Mouse (Mus musculus): ENCODE data around the gene Fbxl13. TPM values are rescaled to one million over a fixed set of nuclear protein-coding genes. Genes with fewer than 3 reads are reported as not detected.

Fbxl13 gene
- polyA plus RNA-seq, 1 experiment from 2014 or later = 0.32 TPM

DNA sequence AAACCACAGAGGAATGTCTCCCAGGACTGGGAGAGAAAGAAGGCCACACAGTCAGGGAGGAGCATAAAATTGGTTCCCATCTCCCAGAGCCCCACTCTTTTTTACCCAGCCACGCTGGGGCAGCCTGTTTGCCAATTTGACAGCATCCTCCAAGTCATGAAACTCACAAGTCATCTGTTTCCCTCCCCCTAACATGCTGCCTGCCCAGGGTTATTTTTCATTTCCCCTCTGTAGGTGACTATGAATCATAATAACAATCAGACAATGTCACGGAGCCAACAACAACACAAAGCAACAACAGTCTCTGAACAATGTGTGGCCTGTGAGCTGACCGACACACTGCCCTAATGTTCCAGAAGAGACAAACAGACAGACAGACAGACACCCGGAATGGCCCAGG is 34.6 kb upstream of the Fbxl13 start:
- H3K4me2 ChIP-seq (replicated peaks; ENCODE audit: low read depth, low read length) = no peak overlapping the region
- no peaks in the 10 kb centered on the region for H3K4me1 ChIP-seq (replicated peaks; ENCODE audit: control insufficient read depth, insufficient read depth, low read length)
- DNase-seq (ENCODE audit: low spot score) (no peak), ATAC-seq (ENCODE audit: low FRiP score) (no peak)
- no peak overlapping the region for H3K27ac ChIP-seq (ENCODE audit: low read depth, low read length)
- H3K9ac ChIP-seq (ENCODE audit: low read depth, low read length) = no peak overlapping the region
- H3K4me3 ChIP-seq (ENCODE audit: low read depth, low read length) = no peak overlapping the region
- H3K36me3 ChIP-seq (ENCODE audit: control insufficient read depth, insufficient read depth, low read length) = peaks cover 3% of the 10 kb centered on the region; the same call in 1 of the 2 replicates
- 71% methylated on average over 4 of the region's 4 CpGs for WGBS
- H3K27me3 ChIP-seq (ENCODE audit: control insufficient read depth, insufficient read depth, low read length) = no peaks in the 10 kb centered on the region
- H3K9me3 ChIP-seq (ENCODE audit: control insufficient read depth, low read length) = no peaks in the 10 kb centered on the region

DNA sequence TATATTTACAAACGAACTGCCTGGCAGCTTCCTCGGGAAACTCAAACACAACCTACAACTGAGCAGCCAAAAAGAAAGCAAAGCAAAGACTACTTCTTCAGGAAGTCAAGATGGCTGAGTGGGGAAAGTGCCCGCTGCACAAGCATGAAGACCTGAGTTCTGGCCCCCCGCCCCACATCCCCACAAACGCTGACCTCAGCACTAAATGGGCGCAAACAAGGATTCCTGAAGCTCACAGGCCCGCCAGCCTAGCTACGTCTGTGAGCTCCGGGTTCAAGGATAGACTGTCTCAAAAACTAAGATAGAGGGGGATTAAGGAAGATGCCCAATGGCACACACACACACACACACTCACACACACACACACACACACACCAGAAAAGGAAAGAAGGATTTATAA is 32.9 kb upstream of the Fbxl13 start:
- H3K4me2 ChIP-seq (replicated peaks; ENCODE audit: low read depth, low read length) = no peak overlapping the region
- no peak overlapping the region for H3K9ac ChIP-seq (ENCODE audit: low read depth, low read length)
- DNase-seq (ENCODE audit: low spot score) (no peak), ATAC-seq (ENCODE audit: low FRiP score) (no peak)
- no peak overlapping the region for H3K4me3 ChIP-seq (ENCODE audit: low read depth, low read length)
- no peak overlapping the region for H3K27ac ChIP-seq (ENCODE audit: low read depth, low read length)
- H3K9me3 ChIP-seq (ENCODE audit: control insufficient read depth, low read length) = no peaks in the 10 kb centered on the region
- peaks cover 3% of the 10 kb centered on the region; the same call in 1 of the 2 replicates for H3K36me3 ChIP-seq (ENCODE audit: control insufficient read depth, insufficient read depth, low read length)
- WGBS = 89% methylated on average over 9 of the region's 9 CpGs
- no peaks in the 10 kb centered on the region for H3K27me3 ChIP-seq (ENCODE audit: control insufficient read depth, insufficient read depth, low read length)
- H3K4me1 ChIP-seq (replicated peaks; ENCODE audit: control insufficient read depth, insufficient read depth, low read length) = no peaks in the 10 kb centered on the region

DNA sequence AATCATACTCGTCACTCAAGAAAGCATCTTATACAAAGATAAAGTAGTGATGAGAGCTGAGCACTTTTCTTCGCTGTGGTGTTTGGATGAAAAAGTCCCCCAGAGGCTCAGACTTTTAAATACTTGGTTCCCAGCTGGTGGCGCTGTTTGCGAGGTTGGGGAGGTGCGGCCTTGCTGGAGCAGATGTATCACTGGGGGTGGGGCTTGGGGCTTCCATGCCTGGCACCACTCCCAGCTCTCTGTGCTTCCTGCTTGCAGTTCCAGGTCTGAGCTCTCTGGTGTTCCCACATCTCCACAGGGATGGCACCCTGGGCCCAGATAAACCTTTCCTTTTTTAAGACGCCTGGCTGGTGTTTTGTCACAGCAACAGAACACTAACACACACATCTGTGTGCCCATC is 32.5 kb upstream of the Fbxl13 start:
- no peak overlapping the region for H3K27ac ChIP-seq (ENCODE audit: low read depth, low read length)
- no peak for DNase-seq (ENCODE audit: low spot score)
- WGBS = 97% methylated on average over 6 of the region's 6 CpGs
- ATAC-seq (ENCODE audit: low FRiP score) = no peak
- H3K4me3 ChIP-seq (ENCODE audit: low read depth, low read length) = no peak overlapping the region
- H3K36me3 ChIP-seq (ENCODE audit: control insufficient read depth, insufficient read depth, low read length) = peaks cover 3% of the 10 kb centered on the region; the same call in 1 of the 2 replicates
- no peaks in the 10 kb centered on the region for H3K9me3 ChIP-seq (ENCODE audit: control insufficient read depth, low read length)
- no peaks in the 10 kb centered on the region for H3K27me3 ChIP-seq (ENCODE audit: control insufficient read depth, insufficient read depth, low read length)
- H3K4me2 ChIP-seq (replicated peaks; ENCODE audit: low read depth, low read length) = no peak overlapping the region
- H3K9ac ChIP-seq (ENCODE audit: low read depth, low read length) = no peak overlapping the region
- H3K4me1 ChIP-seq (replicated peaks; ENCODE audit: control insufficient read depth, insufficient read depth, low read length) = no peaks in the 10 kb centered on the region

DNA sequence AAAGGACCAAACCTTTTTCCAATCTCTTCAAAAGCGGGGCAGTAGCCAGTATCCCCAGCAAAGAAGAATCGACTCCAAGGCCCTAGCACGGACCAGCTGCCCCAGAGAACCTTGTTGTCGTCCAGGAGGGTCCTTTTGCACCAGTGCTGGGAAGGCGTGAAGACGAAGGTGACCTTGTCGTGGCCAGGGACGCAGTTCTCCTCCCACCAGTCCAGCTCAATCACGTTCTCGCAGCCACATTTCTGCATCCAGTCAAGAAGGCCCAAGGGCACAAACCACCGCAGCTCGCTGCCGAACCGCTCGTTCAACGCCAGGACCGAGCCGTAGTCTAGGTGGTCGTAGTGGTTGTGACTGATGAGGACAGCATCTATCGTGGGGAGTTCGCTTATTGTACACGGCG is 30.1 kb upstream of the Fbxl13 start:
- DNase-seq (ENCODE audit: low spot score) (no peak), ATAC-seq (ENCODE audit: low FRiP score) (no peak)
- Histone ChIP-seq H3K4me2 (replicated peaks; ENCODE audit: low read depth, low read length) (no peak overlapping the region), H3K27me3 (ENCODE audit: control insufficient read depth, insufficient read depth, low read length) (no peaks in the 10 kb centered on the region), H3K9ac (ENCODE audit: low read depth, low read length) (no peak overlapping the region), H3K36me3 (ENCODE audit: control insufficient read depth, insufficient read depth, low read length) (peaks cover 3% of the 10 kb centered on the region; the same call in 1 of the 2 replicates), H3K4me1 (replicated peaks; ENCODE audit: control insufficient read depth, insufficient read depth, low read length) (no peaks in the 10 kb centered on the region), H3K9me3 (ENCODE audit: control insufficient read depth, low read length) (no peaks in the 10 kb centered on the region), H3K4me3 (ENCODE audit: low read depth, low read length) (no peak overlapping the region), H3K27ac (ENCODE audit: low read depth, low read length) (no peak overlapping the region)
- WGBS = 96% methylated on average over 23 of the region's 23 CpGs

DNA sequence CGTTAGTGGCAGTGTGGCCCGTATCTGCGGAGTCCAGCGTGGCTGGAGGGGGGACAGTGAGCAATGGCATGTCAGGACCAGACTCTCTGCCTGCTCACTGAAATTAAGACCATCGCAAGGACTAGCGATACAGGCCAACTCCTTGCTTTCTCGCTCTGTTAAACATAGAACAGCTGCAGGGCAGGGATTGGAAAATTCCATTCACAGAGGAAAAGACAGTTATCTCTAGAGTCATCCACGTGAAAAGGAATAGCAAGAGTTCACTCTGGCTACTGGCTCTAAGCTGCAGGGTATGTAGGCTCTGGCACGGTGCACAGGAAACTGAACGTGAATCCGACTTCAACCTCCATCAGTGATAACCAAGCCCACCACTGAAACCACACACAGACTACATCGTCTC is 29.6 kb upstream of the Fbxl13 start:
- H3K36me3 ChIP-seq (ENCODE audit: control insufficient read depth, insufficient read depth, low read length) = peaks cover 3% of the 10 kb centered on the region; the same call in 1 of the 2 replicates
- no peak overlapping the region for H3K4me3 ChIP-seq (ENCODE audit: low read depth, low read length)
- DNase-seq (ENCODE audit: low spot score) = no peak
- ATAC-seq (ENCODE audit: low FRiP score) = no peak
- H3K27me3 ChIP-seq (ENCODE audit: control insufficient read depth, insufficient read depth, low read length) = no peaks in the 10 kb centered on the region
- no peak overlapping the region for H3K9ac ChIP-seq (ENCODE audit: low read depth, low read length)
- H3K4me1 ChIP-seq (replicated peaks; ENCODE audit: control insufficient read depth, insufficient read depth, low read length) = no peaks in the 10 kb centered on the region
- H3K27ac ChIP-seq (ENCODE audit: low read depth, low read length) = no peak overlapping the region
- no peaks in the 10 kb centered on the region for H3K9me3 ChIP-seq (ENCODE audit: control insufficient read depth, low read length)
- no peak overlapping the region for H3K4me2 ChIP-seq (replicated peaks; ENCODE audit: low read depth, low read length)
- 90% methylated on average over 12 of the region's 12 CpGs for WGBS

DNA sequence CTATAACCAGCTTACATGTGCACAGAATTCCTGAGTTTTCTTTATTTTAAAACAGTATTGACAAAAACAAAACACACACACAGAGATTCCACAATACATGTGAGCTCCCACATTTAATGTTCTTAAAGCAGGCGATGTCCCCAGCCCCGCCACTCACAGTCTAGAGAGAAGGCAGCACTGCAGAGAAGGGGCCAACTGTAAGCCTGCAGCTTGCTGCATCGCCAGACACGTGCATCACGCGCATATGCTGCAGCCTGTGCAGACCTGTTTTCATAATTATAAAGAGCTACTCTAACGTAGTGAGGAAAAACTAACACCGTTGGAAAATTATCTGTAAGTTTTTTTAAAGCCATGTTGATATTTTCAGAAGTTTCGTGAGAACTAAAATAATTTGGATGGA is 28.3 kb upstream of the Fbxl13 start:
- no peaks in the 10 kb centered on the region for H3K4me1 ChIP-seq (replicated peaks; ENCODE audit: control insufficient read depth, insufficient read depth, low read length)
- peaks cover 3% of the 10 kb centered on the region; the same call in 1 of the 2 replicates for H3K36me3 ChIP-seq (ENCODE audit: control insufficient read depth, insufficient read depth, low read length)
- no peak overlapping the region for H3K4me3 ChIP-seq (ENCODE audit: low read depth, low read length)
- no peak overlapping the region for H3K9ac ChIP-seq (ENCODE audit: low read depth, low read length)
- H3K9me3 ChIP-seq (ENCODE audit: control insufficient read depth, low read length) = no peaks in the 10 kb centered on the region
- WGBS = 86% methylated on average over 9 of the region's 9 CpGs
- no peak overlapping the region for H3K27ac ChIP-seq (ENCODE audit: low read depth, low read length)
- DNase-seq (ENCODE audit: low spot score) = no peak
- ATAC-seq (ENCODE audit: low FRiP score) = no peak
- H3K4me2 ChIP-seq (replicated peaks; ENCODE audit: low read depth, low read length) = no peak overlapping the region
- no peaks in the 10 kb centered on the region for H3K27me3 ChIP-seq (ENCODE audit: control insufficient read depth, insufficient read depth, low read length)

DNA sequence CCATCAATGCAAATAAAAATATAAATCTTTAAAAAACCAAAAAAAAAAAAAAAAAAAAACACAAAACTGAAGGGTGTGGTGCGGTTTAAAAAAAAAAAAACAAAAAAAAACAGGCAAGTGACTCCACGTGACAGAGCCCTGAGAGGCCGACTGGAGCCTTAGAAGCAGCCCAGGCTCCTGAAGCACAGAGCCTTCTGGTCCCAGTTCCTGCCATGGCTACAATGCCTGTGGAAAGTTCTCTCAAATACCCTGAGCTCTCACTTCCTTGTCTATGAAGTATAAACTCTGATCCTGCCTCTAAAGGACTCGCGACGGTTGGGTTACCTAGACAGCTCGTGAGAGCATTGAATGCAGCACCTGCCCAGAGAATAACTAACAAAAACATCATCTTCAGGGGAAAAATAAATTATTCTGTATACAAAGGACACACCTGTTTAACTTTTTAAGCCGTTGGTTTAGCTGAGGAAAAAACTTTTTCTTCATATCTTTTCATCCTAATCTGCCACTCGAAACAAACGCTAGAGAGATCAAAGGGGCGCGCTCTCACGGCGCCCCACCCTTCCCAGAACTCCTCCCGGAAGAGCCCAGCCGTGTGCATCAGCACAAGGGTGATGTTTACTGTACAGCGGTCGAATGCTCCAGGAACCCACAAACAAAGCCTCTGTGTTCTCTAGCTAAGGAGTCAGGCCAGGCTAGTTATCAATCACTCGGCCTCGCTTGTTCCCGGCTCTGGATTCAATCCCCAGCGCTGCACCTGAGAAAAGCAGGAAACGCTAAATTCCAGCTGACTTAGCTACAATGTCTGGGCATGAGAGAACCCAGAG is 27.6 kb upstream of the Fbxl13 start:
- Histone ChIP-seq H3K4me2 (replicated peaks; ENCODE audit: low read depth, low read length) (no peak overlapping the region), H3K27me3 (ENCODE audit: control insufficient read depth, insufficient read depth, low read length) (no peaks in the 10 kb centered on the region), H3K27ac (ENCODE audit: low read depth, low read length) (0 out of 2 replicates have a peak overlapping the region, but pooled peaks have one; percentile 24), H3K4me3 (ENCODE audit: low read depth, low read length) (no peak overlapping the region), H3K4me1 (replicated peaks; ENCODE audit: control insufficient read depth, insufficient read depth, low read length) (no peaks in the 10 kb centered on the region), H3K36me3 (ENCODE audit: control insufficient read depth, insufficient read depth, low read length) (peaks cover 3% of the 10 kb centered on the region; the same call in 1 of the 2 replicates), H3K9ac (ENCODE audit: low read depth, low read length) (no peak overlapping the region), H3K9me3 (ENCODE audit: control insufficient read depth, low read length) (no peaks in the 10 kb centered on the region)
- DNase-seq (ENCODE audit: low spot score) (peak; percentile 21), ATAC-seq (ENCODE audit: low FRiP score) (peak; percentile 68; the same call in 1 of the 2 replicates)
- WGBS = 63% methylated on average over 23 of the region's 23 CpGs

DNA sequence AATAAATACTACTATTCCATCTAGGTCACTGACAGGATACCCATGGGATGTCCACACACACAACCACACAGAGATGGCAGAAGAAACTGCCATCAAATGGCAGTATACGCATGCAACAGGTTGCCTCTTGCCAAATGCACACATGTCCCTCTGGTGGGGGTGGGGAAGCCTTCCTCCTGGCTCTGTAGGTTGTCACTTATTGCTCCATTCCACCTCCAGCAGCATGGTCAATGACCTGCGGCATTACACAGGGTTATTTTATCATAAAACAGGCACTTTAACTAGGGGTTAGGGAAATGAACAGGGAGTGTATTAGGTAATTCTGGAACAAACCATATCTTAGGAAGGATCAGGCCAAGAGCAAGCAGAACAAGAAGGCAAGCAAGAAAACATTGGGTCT is 23.9 kb upstream of the Fbxl13 start:
- Histone ChIP-seq H3K4me3 (ENCODE audit: low read depth, low read length) (no peak overlapping the region), H3K27ac (ENCODE audit: low read depth, low read length) (no peak overlapping the region), H3K27me3 (ENCODE audit: control insufficient read depth, insufficient read depth, low read length) (no peaks in the 10 kb centered on the region), H3K4me2 (replicated peaks; ENCODE audit: low read depth, low read length) (no peak overlapping the region), H3K9ac (ENCODE audit: low read depth, low read length) (no peak overlapping the region), H3K9me3 (ENCODE audit: control insufficient read depth, low read length) (no peaks in the 10 kb centered on the region), H3K36me3 (ENCODE audit: control insufficient read depth, insufficient read depth, low read length) (no peaks in the 10 kb centered on the region), H3K4me1 (replicated peaks; ENCODE audit: control insufficient read depth, insufficient read depth, low read length) (no peaks in the 10 kb centered on the region)
- ATAC-seq (ENCODE audit: low FRiP score) (no peak), DNase-seq (ENCODE audit: low spot score) (no peak)
- 87% methylated on average over 2 of the region's 2 CpGs for WGBS
